Mouse (Mus musculus): ENCODE measurements around the gene Fam219a. TPM values are rescaled to one million over a fixed set of nuclear protein-coding genes. Genes with fewer than 3 reads are reported as not detected.
A peak's percentile ranks its signal among the peaks of the same experiment; 100 is the strongest.

Gene Fam219a
- total and polyA plus RNA-seq, 2 experiments from 2014 or later: 24.1 to 130 TPM

DNA sequence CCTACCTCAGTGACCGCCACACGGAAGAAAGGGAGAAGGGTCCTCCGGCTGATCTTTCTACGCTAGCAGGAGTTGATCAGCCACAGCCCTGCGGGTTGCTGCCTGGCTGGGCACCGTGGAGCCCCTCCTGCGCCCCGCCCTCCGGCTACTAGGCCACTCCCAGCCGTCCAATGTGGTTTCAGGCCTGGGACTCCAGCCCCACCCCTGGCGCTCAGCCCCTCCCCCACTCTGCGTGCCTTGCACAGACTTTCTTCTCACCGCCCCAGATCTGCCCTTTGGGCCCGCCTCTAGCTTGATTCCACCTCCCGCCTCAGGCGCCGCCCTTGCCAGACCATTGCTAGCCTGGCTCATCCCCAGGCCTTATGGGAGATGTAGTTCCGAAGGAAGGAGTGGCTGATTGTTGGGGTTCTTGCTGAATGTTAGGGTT lies 66.3 kb downstream of the Fam219a start, which contains the start of gene AI464131:
Gene AI464131, minus strand, starts transcription at position 91 of the 427 bp plus-strand sequence.
- TF ChIP-seq CTCF (IDR thresholded peaks at IDR 0.05): peak; percentile 29; the same call in 1 of the 2 replicates
- Histone ChIP-seq H3K4me2 (ENCODE audit: low read depth, low read length, poor library complexity, severe bottlenecking) (peak within 1 kb of the TSS; percentile 64), H3K36me3 (ENCODE audit: insufficient read depth, low read length) (no peaks in the 10 kb centered on the region), H3K9ac (replicated peaks; ENCODE audit: low read length, poor library complexity, severe bottlenecking) (peak within 1 kb of the TSS; percentile 48), H3K4me1 (ENCODE audit: insufficient read depth, low read length) (peaks cover 20% of the 10 kb centered on the region; the same call in 1 of the 2 replicates), H3K27ac (ENCODE audit: low read depth, low read length) (peak within 1 kb of the TSS; percentile 26; the same call in 1 of the 2 replicates), H3K9me3 (ENCODE audit: low read length) (no peaks in the 10 kb centered on the region), H3K4me3 (ENCODE audit: low read depth, low read length) (peak within 1 kb of the TSS; percentile 35), H3K27me3 (ENCODE audit: insufficient read depth, low read length) (peaks cover 16% of the 10 kb centered on the region; the same call in 1 of the 2 replicates)
- DNase-seq (ENCODE audit: low spot score) (peak; percentile 97), ATAC-seq (ENCODE audit: low FRiP score) (peak; percentile 85)
- WGBS: 1% methylated on average over 16 of the region's 18 CpGs

- peak overlapping the region; percentile 64 for H3K4me2 ChIP-seq (ENCODE audit: low read depth, low read length, poor library complexity, severe bottlenecking)
- H3K4me3 ChIP-seq (ENCODE audit: low read depth, low read length): peak overlapping the region; percentile 35
- peaks cover 20% of the 10 kb centered on the region; the same call in 1 of the 2 replicates for H3K4me1 ChIP-seq (ENCODE audit: insufficient read depth, low read length)
- WGBS: 15% methylated on average over 20 of the region's 20 CpGs
- DNase-seq (ENCODE audit: low spot score) (peak; percentile 44), ATAC-seq (ENCODE audit: low FRiP score) (peak; percentile 15)
- H3K36me3 ChIP-seq (ENCODE audit: insufficient read depth, low read length): no peaks in the 10 kb centered on the region
- peak overlapping the region; percentile 48 for H3K9ac ChIP-seq (replicated peaks; ENCODE audit: low read length, poor library complexity, severe bottlenecking)
- H3K27ac ChIP-seq (ENCODE audit: low read depth, low read length): peak overlapping the region; percentile 26; the same call in 1 of the 2 replicates
- H3K9me3 ChIP-seq (ENCODE audit: low read length): no peaks in the 10 kb centered on the region
- peaks cover 20% of the 10 kb centered on the region; the same call in 1 of the 2 replicates for H3K27me3 ChIP-seq (ENCODE audit: insufficient read depth, low read length)
- TF ChIP-seq CTCF (IDR thresholded peaks at IDR 0.05): no peak
Observed at GRCm38 (mm10) chr4:41502171-41502940, 67.0 kb downstream of the Fam219a start.

DNA sequence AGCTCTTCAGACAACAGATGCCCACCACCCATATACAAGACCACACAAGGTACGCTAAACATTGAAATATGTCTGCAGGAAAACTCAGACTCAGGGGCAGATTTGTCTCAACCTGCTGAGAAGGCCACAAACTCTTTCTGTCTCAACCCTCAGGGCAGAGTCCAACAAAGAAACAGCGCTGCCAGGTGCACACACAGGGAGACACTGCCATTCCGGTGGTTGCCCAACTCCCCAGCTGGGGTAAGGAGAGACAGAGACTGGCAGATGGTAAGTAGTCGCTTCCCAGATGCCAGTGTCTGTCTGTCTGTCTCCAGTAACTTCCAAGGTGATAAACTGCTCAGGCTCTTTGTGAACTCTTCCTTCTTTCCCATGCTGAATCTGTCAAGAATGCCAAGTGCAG lies 68.6 kb downstream of the Fam219a start:
- H3K9me3 ChIP-seq (ENCODE audit: low read length): no peaks in the 10 kb centered on the region
- no peak overlapping the region for H3K27ac ChIP-seq (ENCODE audit: low read depth, low read length)
- no peak for ATAC-seq (ENCODE audit: low FRiP score)
- no peak overlapping the region for H3K4me2 ChIP-seq (ENCODE audit: low read depth, low read length, poor library complexity, severe bottlenecking)
- DNase-seq (ENCODE audit: low spot score): no peak
- no peak for TF ChIP-seq CTCF (IDR thresholded peaks at IDR 0.05)
- H3K4me3 ChIP-seq (ENCODE audit: low read depth, low read length): no peak overlapping the region
- WGBS: 78% methylated on average over 4 of the region's 4 CpGs
- no peaks in the 10 kb centered on the region for H3K36me3 ChIP-seq (ENCODE audit: insufficient read depth, low read length)
- H3K9ac ChIP-seq (replicated peaks; ENCODE audit: low read length, poor library complexity, severe bottlenecking): no peak overlapping the region
- peaks cover 27% of the 10 kb centered on the region; the same call in 1 of the 2 replicates for H3K27me3 ChIP-seq (ENCODE audit: insufficient read depth, low read length)
- peaks cover 12% of the 10 kb centered on the region; the same call in 1 of the 2 replicates for H3K4me1 ChIP-seq (ENCODE audit: insufficient read depth, low read length)

DNA sequence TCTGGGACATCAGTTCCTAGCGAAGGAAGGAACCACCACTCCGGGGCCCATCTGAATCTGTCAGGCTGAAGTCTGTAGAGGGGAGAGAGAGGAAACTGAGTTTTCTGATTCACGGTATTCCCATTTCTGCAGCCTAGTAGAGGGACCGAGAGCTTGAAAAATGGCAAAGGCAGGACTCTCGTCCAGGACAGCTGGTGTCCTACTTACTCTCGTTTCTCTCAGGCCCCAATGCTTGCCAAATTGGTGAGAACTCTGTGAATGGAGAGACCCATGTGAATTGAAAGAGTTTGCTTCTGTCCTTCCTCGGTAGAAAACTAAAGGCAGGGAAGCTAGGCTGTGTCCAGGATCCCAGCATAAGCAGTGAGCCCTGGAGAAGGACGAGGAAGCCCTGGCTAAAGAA lies 69.7 kb downstream of the Fam219a start:
- peaks cover 27% of the 10 kb centered on the region; the same call in 1 of the 2 replicates for H3K27me3 ChIP-seq (ENCODE audit: insufficient read depth, low read length)
- H3K36me3 ChIP-seq (ENCODE audit: insufficient read depth, low read length): no peaks in the 10 kb centered on the region
- 0 out of 2 replicates have a peak overlapping the region, but pooled peaks have one; percentile 23 for H3K4me3 ChIP-seq (ENCODE audit: low read depth, low read length)
- TF ChIP-seq CTCF (IDR thresholded peaks at IDR 0.05): no peak
- ATAC-seq (ENCODE audit: low FRiP score) (no peak), DNase-seq (ENCODE audit: low spot score) (peak; percentile 47)
- peak overlapping the region; percentile 48; the same call in 1 of the 2 replicates for H3K4me2 ChIP-seq (ENCODE audit: low read depth, low read length, poor library complexity, severe bottlenecking)
- H3K9me3 ChIP-seq (ENCODE audit: low read length): no peaks in the 10 kb centered on the region
- H3K9ac ChIP-seq (replicated peaks; ENCODE audit: low read length, poor library complexity, severe bottlenecking): no peak overlapping the region
- H3K4me1 ChIP-seq (ENCODE audit: insufficient read depth, low read length): peaks cover 12% of the 10 kb centered on the region; the same call in 1 of the 2 replicates
- 63% methylated on average over 8 of the region's 8 CpGs for WGBS
- peak overlapping the region; percentile 47; the same call in 1 of the 2 replicates for H3K27ac ChIP-seq (ENCODE audit: low read depth, low read length)

DNA sequence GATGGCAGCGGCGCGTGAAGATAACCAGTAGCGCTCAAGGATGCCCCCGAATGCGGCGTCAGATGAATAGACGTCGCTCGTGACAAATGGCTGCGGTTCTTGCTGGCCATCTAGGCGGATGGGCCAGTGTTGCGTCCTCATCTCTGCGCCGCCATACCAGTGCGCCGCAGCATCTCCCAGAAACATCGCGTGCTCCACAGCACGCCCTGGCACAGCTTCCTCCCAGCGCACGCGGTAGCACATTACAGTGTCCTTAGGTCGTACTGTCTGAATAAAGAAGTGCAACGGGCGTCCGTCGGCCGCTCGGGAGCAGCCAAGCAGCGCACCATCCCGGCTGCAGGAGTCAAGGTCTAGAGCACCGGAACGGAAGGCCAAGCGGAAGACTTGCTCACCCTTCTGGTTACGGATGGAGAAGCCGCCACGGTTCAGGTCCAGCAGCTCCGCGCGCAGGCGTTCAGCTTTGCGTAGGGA lies 70.4 kb downstream of the Fam219a start:
- Histone ChIP-seq H3K9me3 (ENCODE audit: low read length) (no peaks in the 10 kb centered on the region), H3K4me2 (ENCODE audit: low read depth, low read length, poor library complexity, severe bottlenecking) (peak overlapping the region; percentile 48), H3K9ac (replicated peaks; ENCODE audit: low read length, poor library complexity, severe bottlenecking) (no peak overlapping the region), H3K36me3 (ENCODE audit: insufficient read depth, low read length) (no peaks in the 10 kb centered on the region), H3K4me1 (ENCODE audit: insufficient read depth, low read length) (peaks cover 12% of the 10 kb centered on the region; the same call in 1 of the 2 replicates), H3K27me3 (ENCODE audit: insufficient read depth, low read length) (peaks cover 27% of the 10 kb centered on the region; the same call in 1 of the 2 replicates), H3K4me3 (ENCODE audit: low read depth, low read length) (peak overlapping the region; percentile 23), H3K27ac (ENCODE audit: low read depth, low read length) (peak overlapping the region; percentile 47; the same call in 1 of the 2 replicates)
- peak; percentile 53 for DNase-seq (ENCODE audit: low spot score)
- TF ChIP-seq CTCF (IDR thresholded peaks at IDR 0.05): peak; percentile 5; the same call in 1 of the 2 replicates
- no peak for ATAC-seq (ENCODE audit: low FRiP score)
- 18% methylated on average over 43 of the region's 43 CpGs for WGBS

Data from midbrain, postnatal 0 days (tissue).